Mouse (Mus musculus) MEL (cell line): ENCODE data around the gene Rftn1.

ENCODE experiments used
- CHD1 ChIP-seq: IDR thresholded peaks from 2 replicates; pipeline ENCODE4 v1.6.1; 2012; ENCODE audit warnings: low read depth, mild to moderate bottlenecking, inconsistent platforms, low read length, improper control_type of control experiment
- CHD2 ChIP-seq: IDR thresholded peaks from 2 replicates; pipeline ENCODE4 v1.6.1; 2011; ENCODE audit warnings: low read length, improper control_type of control experiment
- CTCF ChIP-seq, 3 experiments: IDR thresholded peaks in 2 of 3; conservative IDR thresholded peaks in 1 of 3; 2 replicates each; pipeline ENCODE4 v1.5.1; 2011 to 2012; ENCODE audit warnings: low read length in 3 of 3, low read depth in 2 of 3, mild to moderate bottlenecking in 2 of 3, improper control_type of control experiment in 1 of 3, inconsistent platforms in 1 of 3, mixed read lengths in 1 of 3, moderate library complexity in 1 of 3; ENCODE audit not compliant: control insufficient read depth in 1 of 3, insufficient read depth in 1 of 3, poor library complexity in 1 of 3, severe bottlenecking in 1 of 3
- E2F4 ChIP-seq: IDR thresholded peaks from 2 replicates; pipeline ENCODE4 v1.6.1; 2011; ENCODE audit warnings: low read depth, low read length, improper control_type of control experiment, borderline replicate concordance
- EP300 ChIP-seq, 2 experiments: IDR thresholded peaks; 2 replicates each; pipeline ENCODE4 v1.6.1; 2011; ENCODE audit warnings: improper control_type of control experiment in 2 of 2, low read length in 2 of 2, low read depth in 1 of 2, mild to moderate bottlenecking in 1 of 2
- GATA1 ChIP-seq: IDR thresholded peaks from 2 replicates; pipeline ENCODE4 v1.6.1; 2011; ENCODE audit warnings: low read depth, low read length, improper control_type of control experiment
- HCFC1 ChIP-seq: IDR thresholded peaks from 2 replicates; pipeline ENCODE4 v1.6.1; 2012; ENCODE audit warnings: low read depth, mild to moderate bottlenecking, inconsistent platforms, low read length, improper control_type of control experiment, moderate library complexity
- MAX ChIP-seq: IDR thresholded peaks from 2 replicates; pipeline ENCODE4 v1.6.1; 2011; ENCODE audit warnings: low read length, improper control_type of control experiment
- MEF2A ChIP-seq: IDR thresholded peaks from 2 replicates; pipeline ENCODE4 v1.6.1; 2014; ENCODE audit warnings: low read depth, mild to moderate bottlenecking, inconsistent platforms, low read length, improper control_type of control experiment; ENCODE audit not compliant: poor library complexity, insufficient replicate concordance, severe bottlenecking; ENCODE audit errors: extremely low read depth
- MYB ChIP-seq: IDR thresholded peaks from 2 replicates; pipeline ENCODE4 v1.6.1; 2011; ENCODE audit warnings: mild to moderate bottlenecking, low read depth, low read length, improper control_type of control experiment
- NELFE ChIP-seq: IDR thresholded peaks from 2 replicates; pipeline ENCODE4 v1.6.1; 2011; ENCODE audit warnings: low read depth, low read length, improper control_type of control experiment
- POLR2A ChIP-seq, 2 experiments: IDR thresholded peaks; 2 replicates each; pipeline ENCODE4 v1.6.1; 2011 to 2012; ENCODE audit warnings: low read length in 2 of 2, mild to moderate bottlenecking in 2 of 2, control low read depth in 1 of 2, improper control_type of control experiment in 1 of 2, low read depth in 1 of 2, moderate library complexity in 1 of 2; ENCODE audit not compliant: control insufficient read depth in 1 of 2, insufficient read depth in 1 of 2, poor library complexity in 1 of 2
- RAD21 ChIP-seq: IDR thresholded peaks from 2 replicates; pipeline ENCODE4 v1.6.1; 2011; ENCODE audit warnings: mild to moderate bottlenecking, low read depth, low read length, improper control_type of control experiment

- TF ChIP-seq CTCF (IDR thresholded peaks at IDR 0.05 in 2 of 3, conservative IDR thresholded peaks at IDR 0.05 in 1 of 3; ENCODE audit: control insufficient read depth in 1 of 3, insufficient read depth in 1 of 3, low read depth in 2 of 3, low read length in 3 of 3, poor library complexity in 1 of 3, severe bottlenecking in 1 of 3) (no peak), EP300 (IDR thresholded peaks at IDR 0.05; ENCODE audit: low read depth in 1 of 2, low read length in 2 of 2) (no peak), GATA1 (no peak), RAD21 (no peak), MYB (no peak), MAX (no peak), POLR2A (IDR thresholded peaks at IDR 0.05; ENCODE audit: control insufficient read depth in 1 of 2, insufficient read depth in 1 of 2, low read depth in 1 of 2, low read length in 2 of 2, poor library complexity in 1 of 2) (no peak), CHD2 (no peak), MEF2A (no peak), CHD1 (no peak), NELFE (no peak), HCFC1 (no peak), E2F4 (no peak)
Observed at GRCm38 (mm10) chr17:50082947-50083346, 107.5 kb downstream of the Rftn1 start.
